Mouse (Mus musculus): ENCODE data around the gene Nsd2.
A peak's percentile ranks its signal among the peaks of the same experiment; 100 is the strongest.

Gene Nsd2

DNA sequence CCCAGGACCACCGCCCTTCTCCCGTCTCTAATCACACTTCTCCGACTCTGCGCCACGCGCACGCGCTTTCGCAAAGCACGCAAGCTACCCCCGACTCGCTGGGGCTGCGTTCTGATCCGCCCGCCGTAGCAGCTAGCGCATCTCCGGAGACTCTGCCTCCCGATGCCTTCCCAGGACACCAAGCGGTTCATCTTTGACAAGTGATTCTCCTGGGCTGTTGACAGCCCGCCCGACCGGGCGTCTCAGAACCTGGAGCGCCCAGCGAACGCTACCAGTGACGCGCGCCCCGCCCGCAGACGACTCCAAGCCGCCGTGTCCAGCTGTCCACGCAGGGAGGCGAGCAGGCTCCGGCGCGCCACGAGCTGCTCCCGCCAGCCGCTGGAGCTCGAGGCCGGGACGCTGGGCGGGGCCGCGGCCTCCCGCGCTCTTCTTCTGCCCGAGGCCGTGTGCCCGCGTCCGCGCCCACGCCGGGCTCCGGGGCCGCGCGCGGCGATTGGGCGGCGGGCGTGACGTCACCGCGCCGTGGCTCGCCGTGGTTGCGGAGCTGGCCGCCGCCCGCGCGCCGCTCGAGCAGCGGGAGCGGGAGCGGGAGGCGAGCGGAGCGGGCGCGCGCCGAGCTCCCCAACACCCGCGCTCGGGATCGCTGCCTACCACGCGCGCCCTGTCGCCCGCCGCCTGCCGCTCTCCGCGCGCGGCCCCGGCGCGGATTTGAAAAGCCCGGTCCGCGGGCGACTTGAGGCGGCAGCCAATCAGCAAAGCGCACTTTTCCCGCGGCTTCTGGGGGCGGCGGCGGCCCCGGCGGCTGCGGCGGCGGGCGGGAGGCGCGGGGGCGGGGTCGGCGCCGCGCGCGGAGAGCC lies at the start of gene Nsd2:
Nsd2 (plus strand) TSS at position 850 of the 857 bp plus-strand sequence.
- DNase-seq: peak; percentile 95

- DNase-seq: no peak
These were observed 43.3 kb upstream of the Nsd2 start for GRCm38 (mm10) chr5:33777195-33777594.

GRCm38 (mm10) chr5:33781964-33782344 lies 38.6 kb upstream of the Nsd2 start:
- no peak for DNase-seq

GRCm38 (mm10) chr5:33782345-33782998 lies 38.1 kb upstream of the Nsd2 start, which contains the start of gene Letm1:
Gene Letm1 (minus strand): TSS chr5:33782817.
- peak; percentile 96 for DNase-seq

DNA sequence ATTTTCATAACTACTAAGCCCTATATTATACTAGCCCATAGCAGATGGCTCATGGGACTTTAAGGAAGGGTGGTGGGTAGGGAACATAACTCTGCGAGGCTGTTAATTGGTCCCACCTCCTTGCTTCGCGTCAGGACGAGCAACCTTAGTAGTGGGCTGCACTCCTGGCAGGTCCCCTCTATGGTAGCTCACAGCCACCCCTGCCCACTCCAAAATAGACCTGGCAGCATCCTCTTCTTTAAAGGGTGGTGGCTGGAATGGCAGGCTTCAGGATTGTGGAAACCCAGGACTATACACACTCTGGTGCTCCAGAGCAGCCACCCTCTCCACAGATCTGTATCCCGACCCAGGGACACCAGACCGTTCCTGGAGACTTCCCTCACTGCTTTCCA lies 37.5 kb upstream of the Nsd2 start:
- no peak for DNase-seq

DNA sequence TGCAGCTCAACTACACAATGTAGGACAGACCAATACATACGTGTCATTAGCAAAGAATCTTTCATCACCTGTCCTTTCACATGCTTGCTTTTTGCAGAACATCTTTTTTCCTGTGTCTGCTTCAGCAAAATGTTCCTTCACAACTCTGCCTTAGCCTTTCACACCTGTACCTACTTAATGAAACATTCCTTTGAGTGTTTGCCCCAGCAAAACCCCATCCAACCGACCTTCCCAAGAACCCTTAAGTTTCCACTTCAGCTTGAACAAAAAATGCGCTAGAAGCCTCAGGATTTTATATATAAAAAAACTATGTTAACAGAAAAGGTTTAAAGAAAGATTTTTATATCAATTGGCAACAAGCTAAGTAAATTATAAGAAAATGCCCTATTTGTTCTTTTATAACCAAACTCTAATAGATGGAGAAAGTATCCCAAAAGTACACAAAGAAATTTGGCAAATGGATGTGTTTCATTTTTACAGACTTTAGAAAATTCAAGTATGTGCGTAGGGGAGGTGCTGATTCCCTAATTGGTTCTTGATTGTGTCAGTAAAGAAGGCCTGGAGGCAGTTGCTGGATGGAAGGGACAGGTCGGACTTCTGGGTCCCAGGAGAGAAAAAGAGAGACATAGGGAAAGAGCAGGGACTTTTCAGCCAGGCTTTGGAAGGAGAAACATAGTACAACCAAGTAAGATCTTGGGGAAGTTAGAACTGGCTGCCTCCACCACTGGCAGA lies 28.4 kb upstream of the Nsd2 start:
- no peak for DNase-seq

- no peak for DNase-seq
These were observed 17.2 kb upstream of the Nsd2 start for GRCm38 (mm10) chr5:33803337-33803736.

- DNase-seq: no peak
These were observed 9.0 kb upstream of the Nsd2 start for GRCm38 (mm10) chr5:33811519-33811918.

- no peak for DNase-seq
These were observed 4.4 kb upstream of the Nsd2 start for GRCm38 (mm10) chr5:33816008-33816725.

DNA sequence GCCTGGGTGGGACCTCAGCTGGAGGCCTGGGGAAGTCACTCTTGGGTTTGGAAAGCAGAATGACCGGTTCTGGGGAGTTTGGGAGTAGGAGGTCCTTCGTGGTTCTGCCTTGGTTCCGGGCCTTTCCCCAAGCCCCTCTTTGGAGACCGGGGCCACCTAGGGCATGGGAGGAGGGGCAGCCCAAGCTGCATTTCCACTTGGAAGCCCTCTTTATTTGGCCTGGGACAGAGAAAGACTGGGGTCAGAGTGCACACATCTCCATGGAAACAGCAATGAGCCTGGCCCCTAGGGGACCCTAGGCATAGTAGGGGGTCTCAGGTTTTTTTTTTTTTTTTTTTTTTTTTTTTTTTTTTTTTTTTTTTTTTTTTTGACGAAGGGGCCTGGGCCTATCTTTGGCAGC lies 2.4 kb upstream of the Nsd2 start:
- DNase-seq: peak; percentile 22

DNA sequence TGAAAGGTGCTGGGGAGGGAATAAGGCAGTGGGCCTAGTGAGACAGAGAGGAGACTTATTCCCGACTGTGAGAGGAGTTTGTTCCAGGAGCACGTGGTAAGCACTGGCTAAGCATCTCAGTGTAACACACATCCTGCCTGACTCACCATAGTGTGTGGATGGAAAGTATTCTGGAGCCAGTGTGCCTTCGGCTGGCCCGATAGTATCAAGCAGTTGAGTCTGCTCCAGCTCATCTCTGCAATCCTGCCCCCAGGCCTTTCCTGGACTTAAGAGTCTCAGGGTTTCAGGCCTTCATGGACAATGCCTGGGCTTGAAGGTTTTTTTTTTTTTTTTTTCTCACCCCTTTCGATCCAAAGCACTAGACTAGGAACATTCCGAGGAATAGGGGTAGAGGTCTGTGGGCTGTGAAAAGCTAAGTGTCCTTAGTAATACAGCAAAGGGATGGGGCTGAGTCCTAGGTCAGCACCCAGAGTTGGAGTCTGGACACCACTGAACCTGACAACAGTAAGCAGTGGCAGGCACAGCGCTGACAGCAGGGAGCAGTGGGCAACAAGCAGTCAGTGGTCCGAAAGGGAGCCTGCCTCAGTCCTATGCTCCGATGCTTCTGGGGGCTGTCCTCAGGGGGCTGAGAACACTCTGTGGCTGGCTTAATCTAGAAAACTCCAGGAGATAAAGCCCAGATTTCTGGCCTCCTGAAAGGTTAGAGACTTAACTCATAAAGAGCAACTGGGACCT lies 1.2 kb upstream of the Nsd2 start:
- peak; percentile 38 for DNase-seq

DNA sequence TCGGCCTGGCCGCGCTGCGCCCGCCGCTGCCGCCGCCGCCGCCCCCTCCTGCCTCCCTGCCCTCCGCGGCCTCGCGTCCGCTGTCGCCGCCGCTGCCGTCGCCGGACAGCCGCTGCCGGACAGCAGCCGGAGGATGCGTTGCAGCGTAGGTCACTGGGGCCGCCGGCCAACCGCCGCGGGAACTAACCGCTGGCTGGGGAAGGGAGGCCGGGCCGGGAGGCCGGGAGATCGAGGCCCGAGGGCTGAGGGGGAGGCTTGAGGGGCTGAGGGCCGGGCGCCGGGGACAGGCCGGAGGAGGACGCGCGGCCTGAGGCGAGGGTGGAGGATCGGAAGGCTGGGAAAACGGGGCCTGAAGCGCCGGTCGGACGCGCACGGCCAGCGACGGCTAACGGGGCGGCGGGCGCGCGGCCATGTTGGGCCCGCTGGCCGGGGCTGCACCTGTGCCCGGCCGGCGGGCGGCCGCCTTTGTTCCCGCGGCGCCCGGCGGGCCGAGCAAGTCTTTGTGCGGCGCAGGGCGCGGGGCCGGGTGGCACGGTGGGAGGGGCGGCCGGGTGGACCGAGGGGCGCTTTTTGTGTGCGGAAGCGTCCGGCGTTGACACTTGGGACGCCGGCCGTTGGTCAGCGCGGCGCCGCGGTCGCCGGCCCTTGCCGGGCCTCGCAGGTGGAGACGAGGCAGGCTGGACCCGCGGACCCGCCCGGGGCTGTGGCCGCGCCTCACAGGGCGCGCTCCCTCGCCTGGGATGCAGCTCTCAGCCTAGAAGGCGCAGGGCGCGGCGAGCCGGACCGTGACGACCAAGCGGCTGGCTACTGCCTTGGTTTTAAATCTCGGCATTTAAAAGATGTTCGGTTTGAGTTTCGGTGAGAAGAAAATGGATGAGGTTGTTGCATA lies 452 bp downstream of the Nsd2 start:
- peak; percentile 59 for DNase-seq

- no peak for DNase-seq
These were observed 1.4 kb downstream of the Nsd2 start for GRCm38 (mm10) chr5:33821901-33822427.

- DNase-seq: no peak
These were observed 1.9 kb downstream of the Nsd2 start for GRCm38 (mm10) chr5:33822456-33822855.

GRCm38 (mm10) chr5:33826001-33826400 lies 5.5 kb downstream of the Nsd2 start:
- no peak for DNase-seq

DNA sequence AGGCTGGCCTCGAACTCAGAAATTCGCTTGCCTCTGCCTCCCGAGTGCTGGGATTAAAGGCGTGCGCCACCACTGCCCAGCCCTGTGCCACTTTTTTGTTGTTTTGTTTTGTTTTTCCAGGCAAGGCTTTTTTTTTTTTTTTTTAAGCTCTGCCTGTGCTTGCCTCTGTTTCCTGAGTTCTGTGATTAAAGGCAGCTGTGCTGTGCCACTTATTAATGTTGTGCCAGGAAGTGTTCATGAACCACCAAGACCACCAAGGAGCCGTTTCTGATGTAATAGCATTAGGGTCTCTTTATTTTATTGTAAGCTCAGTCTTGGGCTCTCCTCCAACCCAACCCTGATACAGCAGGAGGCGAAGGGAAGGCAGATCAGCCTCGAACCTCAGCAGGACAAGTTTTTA lies 7.6 kb downstream of the Nsd2 start:
- no peak for DNase-seq

- no peak for DNase-seq
These were observed 9.4 kb downstream of the Nsd2 start for GRCm38 (mm10) chr5:33829958-33830357.

GRCm38 (mm10) chr5:33830832-33831231 lies 10.3 kb downstream of the Nsd2 start:
- DNase-seq: no peak

DNA sequence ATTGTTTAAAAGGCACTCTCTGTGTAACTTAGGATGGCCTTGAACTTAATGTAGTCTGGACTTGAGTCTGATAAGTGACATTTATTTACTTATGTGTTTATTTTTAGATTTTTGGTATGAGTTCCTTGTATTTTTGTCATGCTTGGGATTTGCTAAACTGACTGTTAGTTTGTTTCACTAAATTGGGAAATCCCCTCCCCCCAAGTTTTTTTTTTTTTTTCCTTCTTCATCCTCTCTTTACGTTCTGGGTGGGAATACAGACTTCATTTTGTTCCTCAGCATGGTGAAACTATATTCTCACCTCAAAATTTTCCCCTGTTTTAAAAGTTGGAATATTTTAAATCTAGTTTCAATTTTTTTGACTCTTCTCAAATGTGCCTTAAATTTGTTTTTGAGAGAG lies 20.8 kb downstream of the Nsd2 start:
- no peak for DNase-seq

GRCm38 (mm10) chr5:33842549-33842948 lies 22.0 kb downstream of the Nsd2 start:
- no peak for DNase-seq

DNA sequence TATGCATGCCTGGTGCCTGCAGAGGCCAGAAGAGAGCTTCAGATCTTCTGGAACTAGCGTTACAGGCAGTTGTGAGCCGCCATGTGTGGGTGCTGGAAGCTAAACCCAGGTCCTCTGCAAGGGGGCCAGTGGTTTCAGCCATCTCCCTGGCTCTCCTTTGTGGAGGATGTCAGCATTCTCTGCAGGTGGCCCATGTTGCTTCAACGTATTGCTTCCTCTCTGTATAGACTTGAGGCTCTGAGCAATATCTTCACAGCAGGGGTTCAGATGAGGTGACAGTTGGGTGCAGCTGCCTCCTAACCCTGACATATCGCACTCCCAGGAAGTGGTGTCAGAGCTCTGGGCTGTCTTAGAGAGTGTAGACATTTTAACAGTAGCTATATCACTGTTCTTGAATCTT lies 30.9 kb downstream of the Nsd2 start:
- no peak for DNase-seq
